11 mouse cellular contexts compared by ENCODE assay signal in genomic region chr11:8949765-8950430, GRCm38 (mm10). TPM values are rescaled to one million over a fixed set of nuclear protein-coding genes. Genes with fewer than 3 reads are reported as not detected.
DNase-seq lines count a peak whose midpoint lies in the region; ATAC-seq and TF ChIP-seq lines count a peak whose summit lies in the region.
"Had no signal": no experiment of that assay in that cellular context is flagged by ENCODE, and none has a peak within 500 bp of the region (broad histone marks: within the 10 kb centered on the region; RNA-seq: fewer than 3 reads in every experiment).

No protein-coding gene starts in this region.

- ATAC-seq in hindbrain, embryonic 12.5 days (ENCODE audit: low FRiP score) = no peak
- ATAC-seq in hindbrain, embryonic 11.5 days (ENCODE audit: low FRiP score) = no peak
- ATAC-seq in neural tube, embryonic 13.5 days (ENCODE audit: low read depth) = peak; percentile 59
- no peak for ATAC-seq in neural tube, embryonic 15.5 days (ENCODE audit: low FRiP score)
- no peak for ATAC-seq in hindbrain, postnatal 0 days
- ATAC-seq: intestine, postnatal 0 days had no signal

- H3K4me1 ChIP-seq in hindbrain, embryonic 12.5 days = 0 out of 2 replicates have a peak, but pooled peaks cover 2% of the 10 kb centered on the region
- H3K4me1 ChIP-seq in hindbrain, embryonic 11.5 days (replicated peaks; ENCODE audit: control insufficient read depth, insufficient read depth, low read length) = no peaks in the 10 kb centered on the region
- no peaks in the 10 kb centered on the region for H3K4me1 ChIP-seq in neural tube, embryonic 13.5 days (replicated peaks)
- H3K4me1 ChIP-seq in neural tube, embryonic 15.5 days = no peaks in the 10 kb centered on the region; the same call in 1 of the 2 replicates
- H3K4me1 ChIP-seq in hindbrain, postnatal 0 days (ENCODE audit: insufficient read depth, low read length) = no peaks in the 10 kb centered on the region

- H3K4me2 ChIP-seq in hindbrain, embryonic 12.5 days (replicated peaks) = no peak overlapping the region
- H3K4me2 ChIP-seq in hindbrain, embryonic 11.5 days (replicated peaks; ENCODE audit: low read depth, low read length) = no peak overlapping the region
- H3K4me2 ChIP-seq in neural tube, embryonic 13.5 days = no peak overlapping the region
- H3K4me2 ChIP-seq in neural tube, embryonic 15.5 days = no peak overlapping the region
- H3K4me2 ChIP-seq in hindbrain, postnatal 0 days (ENCODE audit: low read depth, low read length) = no peak overlapping the region

- no peaks in the 10 kb centered on the region for H3K27me3 ChIP-seq in hindbrain, embryonic 12.5 days
- no peaks in the 10 kb centered on the region for H3K27me3 ChIP-seq in hindbrain, embryonic 11.5 days (ENCODE audit: control insufficient read depth, insufficient read depth, low read length)
- no peaks in the 10 kb centered on the region for H3K27me3 ChIP-seq in neural tube, embryonic 13.5 days
- no peaks in the 10 kb centered on the region for H3K27me3 ChIP-seq in neural tube, embryonic 15.5 days (replicated peaks)
- no peaks in the 10 kb centered on the region for H3K27me3 ChIP-seq in hindbrain, postnatal 0 days (ENCODE audit: insufficient read depth, low read length)

- no peak overlapping the region for H3K9ac ChIP-seq in hindbrain, embryonic 12.5 days
- no peak overlapping the region for H3K9ac ChIP-seq in hindbrain, embryonic 11.5 days (ENCODE audit: low read depth, low read length)
- H3K9ac ChIP-seq in neural tube, embryonic 13.5 days = no peak overlapping the region
- H3K9ac ChIP-seq in neural tube, embryonic 15.5 days (replicated peaks) = no peak overlapping the region
- no peak overlapping the region for H3K9ac ChIP-seq in hindbrain, postnatal 0 days (replicated peaks; ENCODE audit: low read length)

- no peak for TF ChIP-seq CTCF in hindbrain, postnatal 0 days (IDR thresholded peaks at IDR 0.05; ENCODE audit: low read depth)

- 77% methylated on average over 5 of the region's 6 CpGs for WGBS in hindbrain, embryonic 12.5 days
- WGBS in hindbrain, embryonic 11.5 days = 87% methylated on average over 6 of the region's 6 CpGs
- WGBS in neural tube, embryonic 13.5 days = 68% methylated on average over 6 of the region's 6 CpGs
- 56% methylated on average over 6 of the region's 6 CpGs for WGBS in neural tube, embryonic 15.5 days
- WGBS in hindbrain, postnatal 0 days = 36% methylated on average over 6 of the region's 6 CpGs

- no peak overlapping the region for H3K4me3 ChIP-seq in hindbrain, embryonic 12.5 days
- no peak overlapping the region for H3K4me3 ChIP-seq in hindbrain, embryonic 11.5 days (ENCODE audit: low read depth, low read length)
- H3K4me3 ChIP-seq in neural tube, embryonic 13.5 days = no peak overlapping the region
- no peak overlapping the region for H3K4me3 ChIP-seq in neural tube, embryonic 15.5 days (replicated peaks)
- H3K4me3 ChIP-seq in hindbrain, postnatal 0 days (ENCODE audit: low read length) = no peak overlapping the region

- H3K9me3 ChIP-seq in hindbrain, embryonic 12.5 days (replicated peaks) = no peaks in the 10 kb centered on the region
- no peaks in the 10 kb centered on the region for H3K9me3 ChIP-seq in hindbrain, embryonic 11.5 days (ENCODE audit: control insufficient read depth, low read length)
- no peaks in the 10 kb centered on the region for H3K9me3 ChIP-seq in neural tube, embryonic 13.5 days
- H3K9me3 ChIP-seq in neural tube, embryonic 15.5 days (replicated peaks) = no peaks in the 10 kb centered on the region
- no peaks in the 10 kb centered on the region for H3K9me3 ChIP-seq in hindbrain, postnatal 0 days (ENCODE audit: low read length)

- H3K27ac ChIP-seq in hindbrain, embryonic 12.5 days = 0 out of 2 replicates have a peak overlapping the region, but pooled peaks have one; percentile 18
- H3K27ac ChIP-seq in hindbrain, embryonic 11.5 days (ENCODE audit: low read depth, low read length) = no peak overlapping the region
- peak overlapping the region; percentile 54; the same call in 1 of the 2 replicates for H3K27ac ChIP-seq in neural tube, embryonic 13.5 days (replicated peaks)
- no peak overlapping the region; the same call in 1 of the 2 replicates for H3K27ac ChIP-seq in neural tube, embryonic 15.5 days (replicated peaks)
- no peak overlapping the region for H3K27ac ChIP-seq in hindbrain, postnatal 0 days

- no peak for DNase-seq in hindbrain, embryonic 11.5 days (ENCODE audit: low spot score)
- peak; percentile 68 for DNase-seq in hindbrain, postnatal 0 days (ENCODE audit: low spot score)
- DNase-seq in telencephalon, adult 2 months (ENCODE audit: low read depth, low spot score) = peak; percentile 28
- DNase-seq in layer of hippocampus, adult 18-20 months (ENCODE audit: low spot score in 2 of 2) = no peak
- DNase-seq in cerebellum, adult 18-20 months = no peak
- DNase-seq: adrenal gland, postnatal 25 days had no signal

- no peaks in the 10 kb centered on the region for H3K36me3 ChIP-seq in hindbrain, embryonic 12.5 days
- no peaks in the 10 kb centered on the region for H3K36me3 ChIP-seq in hindbrain, embryonic 11.5 days (ENCODE audit: control insufficient read depth, insufficient read depth, low read length)
- no peaks in the 10 kb centered on the region for H3K36me3 ChIP-seq in neural tube, embryonic 13.5 days
- H3K36me3 ChIP-seq in neural tube, embryonic 15.5 days = no peaks in the 10 kb centered on the region
- no peaks in the 10 kb centered on the region for H3K36me3 ChIP-seq in hindbrain, postnatal 0 days (ENCODE audit: insufficient read depth, low read length)

RNA-seq across cellular contexts. Expression of gene Pkd1l1, which starts 23.2 kb away (rescaled TPM):
- polyA plus RNA-seq in hindbrain, embryonic 12.5 days (2016; fragmentation: Nextera tagmentation; extraction: Ambion mirVana) = 0.05 and 0.13 TPM in 2 replicates
- 0.07 TPM in 1 of 2 replicates, not detected in the other for polyA plus RNA-seq in hindbrain, embryonic 11.5 days (2014; fragmentation: Nextera tagmentation; extraction: Ambion mirVana)
- 0.15 and 0.21 TPM in 2 replicates for polyA plus RNA-seq in neural tube, embryonic 13.5 days (2015; fragmentation: Nextera tagmentation; extraction: Ambion mirVana)
- 0.10 and 0.20 TPM in 2 replicates for polyA plus RNA-seq in neural tube, embryonic 15.5 days (2015; fragmentation: Nextera tagmentation; extraction: Ambion mirVana)
- 0.37 and 0.40 TPM in 2 replicates for total RNA-seq in hindbrain, postnatal 0 days (2014; rRNA removed)
- 0.19 and 0.33 TPM in 2 replicates for polyA plus RNA-seq in hindbrain, postnatal 0 days (2015; fragmentation: Nextera tagmentation; extraction: Ambion mirVana)
- under 1 TPM; 0.08 to 0.52 TPM for total RNA-seq in layer of hippocampus, adult 18-20 months (2021)
- total RNA-seq: gastrocnemius, adult 18-20 months had no signal
- polyA plus RNA-seq: intestine, postnatal 0 days had no signal

Comparison
In these comparisons a context has a peak if more than half of its experiments do, and no peak if none do; other contexts are left out.
1. H3K27ac ChIP-seq: peak in hindbrain, embryonic 12.5 days (single experiment) and neural tube, embryonic 13.5 days (single experiment); none in hindbrain, embryonic 11.5 days (single experiment), neural tube, embryonic 15.5 days (single experiment) and hindbrain, postnatal 0 days (single experiment).
2. DNase-seq: peak in hindbrain, postnatal 0 days (single experiment) and telencephalon, adult 2 months (single experiment); none in hindbrain, embryonic 11.5 days (single experiment), layer of hippocampus, adult 18-20 months (0 of 2) and cerebellum, adult 18-20 months (0 of 2).